Mouse (Mus musculus) left cerebral cortex, postnatal 14 days (tissue): ENCODE data around the gene Myt1l. TPM values are rescaled to one million over a fixed set of nuclear protein-coding genes. Genes with fewer than 3 reads are reported as not detected.

ENCODE experiments used
- DNase-seq, 2 experiments: peaks; one replicate each; pipeline ENCODE4 v3.0.0; 2021 to 2022; ENCODE audit warnings: low spot score in 2 of 2, mixed read lengths in 1 of 2
- intact Hi-C: fragments of 180-260 bp; cut with DNase I; formaldehyde crosslinking; loops from one replicate; pipeline ENCODE4 v1.15.1; 2025
- total RNA-seq, 2 experiments: library from RNA; stranded (reverse); gene quantifications; 2 replicates each; pipeline ENCODE4 v1.2.3; 2021

Myt1l gene
- total RNA-seq, 2 experiments from 2014 or later = 230 to 239 TPM

DNA sequence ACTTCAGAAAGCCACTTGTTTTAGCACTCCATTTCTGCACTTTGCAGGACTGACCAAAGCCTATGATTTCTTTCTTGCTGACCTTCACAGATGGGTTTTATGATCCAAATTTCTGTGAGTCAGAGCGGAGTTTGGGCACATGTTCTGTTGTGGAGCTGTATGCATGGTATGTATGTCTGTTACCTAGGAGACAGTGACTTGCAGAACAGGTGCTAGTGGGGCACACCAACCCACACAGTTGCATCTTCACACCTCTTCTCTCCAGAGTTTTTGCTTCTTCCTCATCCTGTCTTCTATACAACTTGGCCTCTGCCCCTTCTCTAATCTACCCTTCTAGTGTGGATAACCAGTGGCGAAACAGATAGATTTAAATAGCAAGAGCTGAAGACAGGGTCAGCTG, 250.7 kb downstream of the Myt1l start:
- intact Hi-C loops = no loop called here
- DNase-seq = peak; percentile 24 to 61

- intact Hi-C loops = no loop called here
- peak; percentile 80 to 90 for DNase-seq
Measured at GRCm38 (mm10) chr12:29789319-29790050, 261.3 kb downstream of the Myt1l start.

- intact Hi-C loops = no loop called here
Measured at GRCm38 (mm10) chr12:29790051-29790386, 261.8 kb downstream of the Myt1l start.

DNA sequence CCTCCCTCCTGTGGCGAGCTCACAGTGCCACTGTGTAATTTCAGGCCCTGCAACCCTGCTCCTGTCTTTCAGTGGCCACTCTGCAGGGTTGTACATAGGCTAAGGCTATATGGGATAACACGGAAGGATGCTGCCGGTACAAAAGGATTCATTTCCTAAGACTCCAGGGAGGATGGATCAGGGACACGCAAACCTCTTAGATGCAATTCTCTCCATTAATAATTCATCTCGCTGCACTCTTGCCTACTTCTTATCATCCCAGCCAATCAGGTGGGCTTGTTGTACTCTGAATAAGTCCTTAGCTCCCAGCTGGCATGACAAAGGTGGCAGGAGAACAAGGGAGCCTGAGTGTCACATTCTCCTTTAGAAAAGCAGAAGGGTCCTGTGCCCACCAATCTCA, 264.8 kb downstream of the Myt1l start:
- intact Hi-C loops = no loop called here
- DNase-seq = no peak

More at GRCm38 (mm10) chr12:29790051-29790386, 261.8 kb downstream of the Myt1l start:
- DNase-seq = no peak

DNA sequence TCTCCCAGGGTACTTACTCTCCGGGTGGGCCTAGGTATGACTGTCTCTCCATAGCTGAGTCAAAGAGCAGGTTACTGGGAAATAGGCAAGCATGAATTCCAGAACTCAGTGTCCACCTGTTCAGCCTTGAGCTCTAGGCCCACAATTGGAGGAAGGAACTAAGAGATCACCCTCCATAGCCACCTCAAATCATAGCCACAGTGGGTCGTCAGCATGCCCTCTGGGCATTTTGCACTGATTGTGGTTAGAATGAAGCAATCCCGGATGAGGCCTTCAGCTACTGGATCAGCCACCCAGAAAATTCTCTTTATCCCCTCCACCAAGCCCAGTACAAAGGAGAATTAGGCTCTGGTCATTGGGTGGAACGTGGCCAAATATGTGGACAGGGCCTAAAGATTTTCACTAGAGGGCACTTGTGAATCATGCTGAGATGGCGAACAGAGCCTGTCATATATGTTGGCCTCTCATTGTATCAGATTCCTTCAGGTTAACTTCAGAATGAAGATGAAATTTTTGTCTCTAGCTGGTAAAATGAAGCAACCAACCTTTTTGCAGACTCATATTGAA, 267.0 kb downstream of the Myt1l start:
- no peak for DNase-seq
- intact Hi-C loops = no loop called here

- DNase-seq = no peak
Measured at GRCm38 (mm10) chr12:29798595-29799391, 270.6 kb downstream of the Myt1l start.

GRCm38 (mm10) chr12:29806415-29806814, 278.2 kb downstream of the Myt1l start:
- intact Hi-C loops = no loop called here
- DNase-seq = no peak

More at GRCm38 (mm10) chr12:29798595-29799391, 270.6 kb downstream of the Myt1l start:
- intact Hi-C loops = no loop called here

GRCm38 (mm10) chr12:29809569-29810185, 281.5 kb downstream of the Myt1l start:
- intact Hi-C loops = no loop called here
- no peak for DNase-seq

DNA sequence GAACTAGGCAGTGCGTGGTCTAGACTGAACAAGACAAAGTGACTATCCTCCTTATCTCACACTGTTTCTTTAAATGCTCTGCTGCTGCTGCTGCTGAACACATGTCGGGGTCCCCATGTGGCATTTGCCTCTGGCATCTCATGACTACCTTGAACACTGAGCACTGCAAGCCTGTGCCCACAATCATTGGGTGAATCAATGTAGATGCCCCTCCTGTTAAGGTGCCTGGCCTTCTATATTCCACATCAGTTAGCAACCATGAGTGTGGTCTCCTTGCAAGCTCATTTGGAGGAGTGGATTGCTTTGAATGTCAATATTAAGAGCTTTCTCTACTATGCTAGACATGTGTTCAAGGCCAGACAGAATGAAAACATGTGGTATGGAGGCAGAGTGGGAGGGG, 287.3 kb downstream of the Myt1l start:
- no peak for DNase-seq
- intact Hi-C loops = no loop called here

DNA sequence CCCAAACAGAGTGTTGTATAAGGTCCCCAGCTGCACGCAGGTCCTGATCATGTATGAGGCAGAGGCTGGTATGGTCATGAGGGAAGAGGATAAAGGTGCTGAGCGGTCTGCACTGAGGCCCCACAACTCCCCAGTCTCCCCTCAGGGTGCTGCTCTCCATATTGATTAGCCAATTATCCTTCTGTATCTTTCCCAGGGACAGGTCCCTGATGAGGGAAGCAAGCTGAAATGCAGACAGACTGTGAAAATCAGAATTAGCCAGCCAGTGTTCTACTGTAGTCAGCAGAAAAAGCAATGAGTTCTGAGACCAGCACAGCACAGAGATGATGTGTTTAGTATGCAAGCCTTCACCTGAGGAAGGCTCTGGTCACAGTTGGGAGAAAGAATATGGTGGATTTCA, 287.9 kb downstream of the Myt1l start:
- intact Hi-C loops = no loop called here

GRCm38 (mm10) chr12:29816761-29817160, 288.6 kb downstream of the Myt1l start:
- intact Hi-C loops = no loop called here
- no peak for DNase-seq

More for the DNA sequence above, 287.9 kb downstream of the Myt1l start:
- DNase-seq = no peak

DNA sequence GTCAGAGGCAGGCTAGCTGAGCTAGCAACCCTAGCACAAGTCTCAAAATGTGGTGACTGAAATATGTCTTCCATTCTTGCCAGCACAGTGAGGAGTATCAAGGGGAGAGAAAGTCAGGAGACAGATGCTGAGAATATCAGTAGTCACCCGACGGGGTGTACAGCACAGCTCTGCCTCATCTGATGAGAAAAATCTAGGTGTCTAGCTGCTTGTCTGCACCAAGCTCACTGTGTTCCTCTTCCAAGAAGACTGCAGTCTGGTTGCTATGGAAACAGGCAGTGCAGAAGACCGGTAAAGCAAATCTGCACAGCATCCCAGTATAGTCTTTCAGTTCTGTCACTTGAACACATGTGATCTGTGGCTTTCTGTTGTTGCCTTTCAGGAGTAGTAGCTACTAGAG, 294.0 kb downstream of the Myt1l start:
- intact Hi-C loops = no loop called here
- peak; percentile 70 to 92 for DNase-seq

DNA sequence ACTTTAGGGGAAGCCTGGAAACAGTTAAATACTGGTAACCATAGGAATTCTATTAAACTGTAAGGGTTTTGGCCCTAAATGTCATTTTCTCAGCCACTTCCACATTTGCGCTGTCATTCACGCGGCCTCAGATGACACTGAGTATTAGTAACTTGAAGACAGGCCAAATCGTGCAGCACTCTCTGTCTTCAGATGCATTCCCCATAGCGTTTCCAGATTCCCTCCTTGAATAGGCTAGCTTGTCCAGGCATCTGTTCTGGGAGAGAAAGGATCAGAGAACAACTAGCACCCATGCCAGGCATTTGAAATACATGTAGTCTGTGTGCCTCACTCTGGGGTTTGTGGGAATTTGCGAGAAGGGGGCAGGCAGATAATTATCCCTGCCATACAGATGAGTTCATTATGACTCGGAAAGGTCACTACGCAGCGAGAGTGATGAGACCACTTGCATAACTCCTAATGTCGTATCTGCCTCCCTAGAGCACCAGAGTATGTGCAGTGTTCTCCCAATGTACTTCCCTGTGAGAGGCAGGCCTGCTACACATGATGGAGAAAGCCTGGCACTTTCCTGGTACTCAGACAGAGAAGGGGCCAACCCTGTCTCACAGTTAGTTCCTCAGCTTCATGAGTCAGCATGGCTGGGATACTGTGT, 295.7 kb downstream of the Myt1l start:
- DNase-seq = peak in 1 of 2 experiments; percentile 60
- intact Hi-C loops = no loop called here

GRCm38 (mm10) chr12:29830571-29830970, 302.4 kb downstream of the Myt1l start:
- intact Hi-C loops = loop anchor here (10.0 kb wide), 1 partner anchor 296 kb away; no protein-coding TSS in a partner anchor

GRCm38 (mm10) chr12:29831356-29831755, 303.2 kb downstream of the Myt1l start:
- DNase-seq = peak in 1 of 2 experiments; percentile 34
- intact Hi-C loops = loop anchor here (10.0 kb wide), 1 partner anchor 297 kb away; no protein-coding TSS in a partner anchor

More at GRCm38 (mm10) chr12:29830571-29830970, 302.4 kb downstream of the Myt1l start:
- DNase-seq = no peak

- peak; percentile 53 to 70 for DNase-seq
- intact Hi-C loops = loop anchor here (2.0 to 10.0 kb wide), 2 partner anchors 161 to 303 kb away; no protein-coding TSS in a partner anchor
Measured at GRCm38 (mm10) chr12:29837301-29837791, 309.2 kb downstream of the Myt1l start.

GRCm38 (mm10) chr12:29838421-29838820, 310.2 kb downstream of the Myt1l start:
- DNase-seq = no peak
- intact Hi-C loops = loop anchor here (10.0 kb wide), 1 partner anchor 304 kb away; no protein-coding TSS in a partner anchor

- intact Hi-C loops = no loop called here
- DNase-seq = no peak
Measured at GRCm38 (mm10) chr12:29849936-29850335, 321.8 kb downstream of the Myt1l start.

- intact Hi-C loops = no loop called here
- no peak for DNase-seq
Measured at GRCm38 (mm10) chr12:29854151-29854585, 326.0 kb downstream of the Myt1l start.
